Mouse (Mus musculus) spleen, postnatal 14 days (tissue): ENCODE measurements around the gene Itga9.
A peak's percentile ranks its signal among the peaks of the same experiment; 100 is the strongest.
"Not testable (repeated sequence)": the region's sequence is repeated elsewhere in the genome, so short reads cannot be mapped to it uniquely, and the experiment has no call there.

Experiments used
- DNase-seq, 2 experiments: peaks; one replicate each; pipeline ENCODE4 v3.0.0; 2021 to 2022; ENCODE audit warnings: low spot score in 2 of 2

Itga9 gene

GRCm38 (mm10) chr9:118606148-118606816 lies at the start of gene Itga9:
Gene Itga9 (plus strand): TSS chr9:118606690.
- peak; percentile 49 to 73 for DNase-seq

- no peak for DNase-seq
These were observed 49.3 kb upstream of the Itga9 start for GRCm38 (mm10) chr9:118556951-118557780.

- DNase-seq = no peak
These were observed 43.1 kb upstream of the Itga9 start for GRCm38 (mm10) chr9:118563356-118563755.

GRCm38 (mm10) chr9:118563866-118564265 lies 42.6 kb upstream of the Itga9 start:
- no peak for DNase-seq

- no peak for DNase-seq
These were observed 41.8 kb upstream of the Itga9 start for GRCm38 (mm10) chr9:118564696-118565095.

GRCm38 (mm10) chr9:118569328-118569727 lies 37.2 kb upstream of the Itga9 start:
- no peak for DNase-seq

- no peak for DNase-seq
These were observed 35.6 kb upstream of the Itga9 start for GRCm38 (mm10) chr9:118570865-118571264.

GRCm38 (mm10) chr9:118571701-118572100 lies 34.8 kb upstream of the Itga9 start:
- DNase-seq = no peak

GRCm38 (mm10) chr9:118574911-118575310 lies 31.6 kb upstream of the Itga9 start:
- no peak for DNase-seq

GRCm38 (mm10) chr9:118580371-118580770 lies 26.1 kb upstream of the Itga9 start:
- DNase-seq = no peak

GRCm38 (mm10) chr9:118582757-118583156 lies 23.7 kb upstream of the Itga9 start:
- DNase-seq = no peak

GRCm38 (mm10) chr9:118584838-118585237 lies 21.7 kb upstream of the Itga9 start:
- no peak for DNase-seq

- DNase-seq = no peak
These were observed 20.5 kb upstream of the Itga9 start for GRCm38 (mm10) chr9:118585998-118586397.

- DNase-seq = no peak
These were observed 19.4 kb upstream of the Itga9 start for GRCm38 (mm10) chr9:118587115-118587514.

GRCm38 (mm10) chr9:118589249-118589648 lies 17.2 kb upstream of the Itga9 start:
- no peak for DNase-seq

GRCm38 (mm10) chr9:118590230-118590629 lies 16.3 kb upstream of the Itga9 start:
- DNase-seq = no peak

- DNase-seq = no peak
These were observed 14.9 kb upstream of the Itga9 start for GRCm38 (mm10) chr9:118591633-118592032.

- no peak for DNase-seq
These were observed 13.8 kb upstream of the Itga9 start for GRCm38 (mm10) chr9:118592585-118593249.

GRCm38 (mm10) chr9:118593443-118593842 lies 13.0 kb upstream of the Itga9 start:
- DNase-seq = no peak

GRCm38 (mm10) chr9:118596767-118597166 lies 9.7 kb upstream of the Itga9 start:
- no peak for DNase-seq

GRCm38 (mm10) chr9:118600393-118600792 lies 6.1 kb upstream of the Itga9 start:
- not testable (repeated sequence) for DNase-seq

GRCm38 (mm10) chr9:118602576-118602975 lies 3.9 kb upstream of the Itga9 start:
- no peak for DNase-seq
